In genomic region chr8:119839419-119840021, GRCm38 (mm10) we compare ENCODE assay signal across 9 mouse cellular contexts. TPM values are rescaled to one million over a fixed set of nuclear protein-coding genes. Genes with fewer than 3 reads are reported as not detected.
DNase-seq lines count a peak whose midpoint lies in the region; ATAC-seq and TF ChIP-seq lines count a peak whose summit lies in the region.
"Had no signal": no experiment of that assay in that cellular context is flagged by ENCODE, and none has a peak within 500 bp of the region (broad histone marks: within the 10 kb centered on the region; RNA-seq: fewer than 3 reads in every experiment).

No protein-coding gene starts in this region.

- no peak for TF ChIP-seq POLR2A in limb, embryonic 14.5 days (IDR thresholded peaks at IDR 0.05; ENCODE audit: borderline replicate concordance, extremely low read depth, insufficient read depth, insufficient read length)

- peak overlapping the region; percentile 71 for H3K4me3 ChIP-seq in hindbrain, embryonic 12.5 days
- peak overlapping the region; percentile 68 for H3K4me3 ChIP-seq in limb, embryonic 14.5 days (replicated peaks; ENCODE audit: low read length)

- ATAC-seq in hindbrain, embryonic 12.5 days (ENCODE audit: low FRiP score): no peak
- ATAC-seq in limb, embryonic 14.5 days (ENCODE audit: low FRiP score, low read depth): no peak

- intact Hi-C loops in heart, postnatal 14 days (cut with DNase I): no loop called here

- peak overlapping the region; percentile 86 for H3K27ac ChIP-seq in hindbrain, embryonic 12.5 days
- H3K27ac ChIP-seq in limb, embryonic 14.5 days (replicated peaks; ENCODE audit: low read depth, low read length): no peak overlapping the region

- peak overlapping the region; percentile 87 for H3K4me2 ChIP-seq in hindbrain, embryonic 12.5 days (replicated peaks)
- peak overlapping the region; percentile 82 for H3K4me2 ChIP-seq in limb, embryonic 14.5 days (replicated peaks; ENCODE audit: low read depth, low read length, severe bottlenecking)

- H3K9ac ChIP-seq in hindbrain, embryonic 12.5 days: peak overlapping the region; percentile 78
- peak overlapping the region; percentile 59 for H3K9ac ChIP-seq in limb, embryonic 14.5 days (ENCODE audit: low read depth, low read length, severe bottlenecking)

- 0 out of 2 replicates have a peak, but pooled peaks cover 7% of the 10 kb centered on the region for H3K36me3 ChIP-seq in hindbrain, embryonic 12.5 days
- 0 out of 2 replicates have a peak, but pooled peaks cover 4% of the 10 kb centered on the region for H3K36me3 ChIP-seq in limb, embryonic 14.5 days (ENCODE audit: control insufficient read depth, insufficient read depth, low read length)

- DNase-seq in heart, adult 18-20 months: peak; percentile 37 to 51
- DNase-seq in heart, postnatal 14 days: no peak
- peak; percentile 31 for DNase-seq in embryo, embryonic 10 days (ENCODE audit: low spot score)
- no peak for DNase-seq in limb, embryonic 14.5 days (ENCODE audit: low spot score)
- DNase-seq in retina, embryonic 14.5 days (ENCODE audit: low spot score): peak; percentile 56
- no peak for DNase-seq in layer of hippocampus, postnatal 25 days (ENCODE audit: extremely low spot score in 1 of 2, low spot score in 1 of 2)
- DNase-seq in urinary bladder, adult 18-20 months (ENCODE audit: low spot score in 2 of 2): no peak

- H3K27me3 ChIP-seq in hindbrain, embryonic 12.5 days: no peaks in the 10 kb centered on the region
- no peaks in the 10 kb centered on the region for H3K27me3 ChIP-seq in limb, embryonic 14.5 days (ENCODE audit: control insufficient read depth, insufficient read depth, low read length)
- H3K27me3 ChIP-seq: Patski had no signal

- peaks cover 56% of the 10 kb centered on the region for H3K4me1 ChIP-seq in hindbrain, embryonic 12.5 days
- H3K4me1 ChIP-seq in limb, embryonic 14.5 days (ENCODE audit: control insufficient read depth, insufficient read depth, low read length): peaks cover 20% of the 10 kb centered on the region

- H3K9me3 ChIP-seq in hindbrain, embryonic 12.5 days (replicated peaks): no peaks in the 10 kb centered on the region
- no peaks in the 10 kb centered on the region for H3K9me3 ChIP-seq in limb, embryonic 14.5 days (ENCODE audit: control insufficient read depth, low read length)

- 10% methylated on average over 14 of the region's 14 CpGs for WGBS in hindbrain, embryonic 12.5 days
- 26% methylated on average over 14 of the region's 14 CpGs for WGBS in limb, embryonic 14.5 days

RNA-seq across cellular contexts. Expression of gene Cotl1, which starts 0.8 kb away (rescaled TPM):
- 10 to 100 TPM; 16.7 to 22.9 TPM for total RNA-seq in heart, adult 18-20 months (2021)
- total RNA-seq in heart, postnatal 14 days (2021): 10 to 100 TPM; 26.1 to 29.3 TPM
- polyA plus RNA-seq in hindbrain, embryonic 12.5 days (2016; fragmentation: Nextera tagmentation; extraction: Ambion mirVana): 115 and 142 TPM in 2 replicates
- 147 and 196 TPM in 2 replicates for polyA plus RNA-seq in limb, embryonic 14.5 days (2012; rRNA removed)
- 212 and 247 TPM in 2 replicates for polyA plus RNA-seq in limb, embryonic 14.5 days (2014; fragmentation: Nextera tagmentation; extraction: Ambion mirVana)
- 100 to 1,000 TPM; 121 to 140 TPM for total RNA-seq in layer of hippocampus, postnatal 25 days (2021)

RNA-seq across cellular contexts. Expression of gene Klhl36, which starts 22.5 kb away (rescaled TPM):
- total RNA-seq in heart, adult 18-20 months (2021): 1 to 10 TPM; 2.3 to 3.0 TPM
- 1 to 10 TPM; 3.7 TPM for total RNA-seq in heart, postnatal 14 days (2021)
- 12.2 and 12.8 TPM in 2 replicates for polyA plus RNA-seq in hindbrain, embryonic 12.5 days (2016; fragmentation: Nextera tagmentation; extraction: Ambion mirVana)
- 12.1 and 16.2 TPM in 2 replicates for polyA plus RNA-seq in limb, embryonic 14.5 days (2012; rRNA removed)
- 9.1 and 10.2 TPM in 2 replicates for polyA plus RNA-seq in limb, embryonic 14.5 days (2014; fragmentation: Nextera tagmentation; extraction: Ambion mirVana)
- 1 to 10 TPM; 8.0 to 8.5 TPM for total RNA-seq in layer of hippocampus, postnatal 25 days (2021)

Comparison
In these comparisons a context has a peak if more than half of its experiments do, and no peak if none do; other contexts are left out.
1. DNase-seq: peak in heart, adult 18-20 months (2 of 2), embryo, embryonic 10 days (single experiment) and retina, embryonic 14.5 days (single experiment); none in heart, postnatal 14 days (0 of 2), limb, embryonic 14.5 days (single experiment), layer of hippocampus, postnatal 25 days (0 of 2) and urinary bladder, adult 18-20 months (0 of 2).
2. RNA of gene Cotl1, which starts 0.8 kb away (total RNA-seq): 121 to 140 TPM in layer of hippocampus, postnatal 25 days; 26.1 to 29.3 TPM in heart, postnatal 14 days and 16.7 to 22.9 TPM in heart, adult 18-20 months; every median in the first group is over 4 times any median in the second.